Mouse (Mus musculus): ENCODE results near the gene Sirt4.

The Sirt4 gene

DNA sequence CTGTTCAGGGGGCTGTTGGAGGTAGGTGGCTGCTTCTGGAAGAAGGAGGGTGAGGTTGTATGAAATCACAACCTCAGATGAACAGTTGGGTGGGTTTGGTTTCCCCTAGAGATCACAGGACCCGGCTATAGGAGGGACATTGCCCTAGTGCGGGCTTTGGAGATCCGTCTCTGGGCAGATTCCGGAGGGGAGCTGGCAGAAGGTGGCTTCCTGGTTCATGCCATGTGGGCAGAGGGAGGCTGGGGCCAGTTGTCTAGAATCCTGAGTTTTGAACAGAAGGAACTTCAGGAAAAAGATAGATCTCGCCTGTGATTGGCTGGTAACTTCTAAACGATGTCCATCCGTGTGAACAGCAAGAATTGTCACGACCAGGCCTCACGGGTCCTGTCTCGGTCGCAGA is 52.1 kb downstream of the Sirt4 start:
- DNase-seq = no peak

DNA sequence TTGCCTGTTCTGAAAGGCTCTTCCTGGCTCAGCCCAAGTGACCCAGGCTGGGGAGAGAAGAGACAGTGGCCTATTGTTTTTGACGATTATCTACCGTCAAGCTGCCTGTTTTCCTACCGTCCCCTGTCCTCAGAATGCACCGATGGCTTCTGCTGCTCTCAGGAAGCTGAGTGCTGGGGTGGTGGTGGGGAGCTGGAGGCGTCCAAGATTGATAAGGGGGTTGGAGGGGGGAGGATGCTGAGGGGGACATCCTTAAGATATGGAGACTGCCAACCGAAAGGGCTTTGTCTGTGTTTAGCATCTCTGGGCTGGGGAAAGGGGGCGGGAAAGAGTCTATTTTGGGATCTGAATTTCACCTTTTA is 52.6 kb downstream of the Sirt4 start:
- DNase-seq = no peak

DNA sequence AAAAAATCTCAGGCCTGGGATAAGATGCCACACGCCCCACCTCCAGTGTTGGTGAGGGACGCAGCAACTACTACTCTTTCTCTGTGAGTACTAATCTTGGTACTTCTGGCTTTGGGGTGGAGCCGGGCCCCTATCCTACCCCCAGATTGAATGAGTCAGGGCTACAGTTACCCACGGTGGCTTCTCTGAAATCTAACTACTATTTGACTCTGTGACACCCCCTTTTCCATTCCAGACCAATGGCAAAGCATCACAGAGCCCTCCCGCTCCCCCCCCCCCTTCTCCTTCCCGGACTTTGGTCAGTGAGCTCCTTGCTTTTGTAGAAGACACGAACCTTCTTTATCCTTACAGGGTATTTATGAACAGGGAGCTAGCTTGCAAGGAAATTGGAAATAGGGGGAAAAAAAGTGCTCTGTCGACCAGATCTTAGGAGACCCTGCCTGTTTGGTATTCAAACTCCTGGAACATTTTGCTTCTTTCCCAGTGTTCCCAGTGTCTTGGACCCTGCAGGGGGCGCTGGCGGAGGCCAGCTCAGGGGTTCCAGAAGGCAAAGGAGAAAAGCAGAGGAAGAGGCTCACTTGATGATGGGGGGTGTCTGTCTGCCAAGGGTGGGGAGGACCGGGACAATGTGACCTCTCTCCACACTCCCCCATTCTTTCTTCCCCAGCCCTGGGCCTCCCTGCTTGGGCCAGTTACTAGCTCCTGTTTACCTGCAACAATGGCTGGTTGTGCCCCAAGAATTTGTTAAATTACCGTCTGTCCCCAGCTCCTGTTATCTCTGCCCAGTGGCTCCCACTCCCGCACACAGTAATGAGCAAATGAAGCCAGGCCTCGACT is 53.2 kb downstream of the Sirt4 start:
- no peak for DNase-seq

DNA sequence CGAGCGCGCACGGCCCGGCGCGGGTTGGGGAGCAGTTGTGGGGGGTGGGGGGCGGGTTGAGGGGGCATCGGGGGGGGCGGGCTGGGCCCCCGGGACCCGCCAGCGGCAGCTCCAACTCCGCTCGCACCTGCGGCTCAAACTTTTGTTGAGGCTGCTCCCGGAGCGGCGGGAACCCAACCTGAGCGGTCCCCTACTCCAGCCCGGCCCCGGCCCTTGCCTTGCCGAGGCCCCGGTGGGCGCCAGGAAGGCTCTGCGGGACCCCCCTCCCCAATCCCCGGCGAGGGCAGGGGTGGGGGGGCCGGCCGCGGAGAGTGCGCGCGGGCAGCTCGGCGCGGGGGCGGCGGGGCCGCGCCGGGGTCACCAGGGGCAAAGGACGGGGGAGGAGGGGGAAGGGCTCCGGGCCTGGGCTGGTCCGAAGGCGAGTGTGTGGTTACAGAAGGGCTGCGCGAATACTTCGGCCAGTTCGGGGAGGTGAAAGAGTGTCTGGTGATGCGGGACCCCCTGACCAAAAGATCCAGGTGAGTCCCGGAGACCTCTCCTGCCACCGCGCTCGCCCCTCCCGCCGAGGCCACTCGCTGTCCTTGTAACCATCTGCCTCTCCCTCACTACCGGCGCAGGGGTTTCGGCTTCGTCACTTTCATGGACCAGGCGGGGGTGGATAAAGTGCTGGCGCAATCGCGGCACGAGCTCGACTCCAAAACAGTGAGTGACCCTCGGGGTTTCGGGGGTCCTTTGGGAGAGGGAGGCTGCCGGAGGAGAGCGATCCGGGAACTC is 54.2 kb downstream of the Sirt4 start:
- no peak for DNase-seq

DNA sequence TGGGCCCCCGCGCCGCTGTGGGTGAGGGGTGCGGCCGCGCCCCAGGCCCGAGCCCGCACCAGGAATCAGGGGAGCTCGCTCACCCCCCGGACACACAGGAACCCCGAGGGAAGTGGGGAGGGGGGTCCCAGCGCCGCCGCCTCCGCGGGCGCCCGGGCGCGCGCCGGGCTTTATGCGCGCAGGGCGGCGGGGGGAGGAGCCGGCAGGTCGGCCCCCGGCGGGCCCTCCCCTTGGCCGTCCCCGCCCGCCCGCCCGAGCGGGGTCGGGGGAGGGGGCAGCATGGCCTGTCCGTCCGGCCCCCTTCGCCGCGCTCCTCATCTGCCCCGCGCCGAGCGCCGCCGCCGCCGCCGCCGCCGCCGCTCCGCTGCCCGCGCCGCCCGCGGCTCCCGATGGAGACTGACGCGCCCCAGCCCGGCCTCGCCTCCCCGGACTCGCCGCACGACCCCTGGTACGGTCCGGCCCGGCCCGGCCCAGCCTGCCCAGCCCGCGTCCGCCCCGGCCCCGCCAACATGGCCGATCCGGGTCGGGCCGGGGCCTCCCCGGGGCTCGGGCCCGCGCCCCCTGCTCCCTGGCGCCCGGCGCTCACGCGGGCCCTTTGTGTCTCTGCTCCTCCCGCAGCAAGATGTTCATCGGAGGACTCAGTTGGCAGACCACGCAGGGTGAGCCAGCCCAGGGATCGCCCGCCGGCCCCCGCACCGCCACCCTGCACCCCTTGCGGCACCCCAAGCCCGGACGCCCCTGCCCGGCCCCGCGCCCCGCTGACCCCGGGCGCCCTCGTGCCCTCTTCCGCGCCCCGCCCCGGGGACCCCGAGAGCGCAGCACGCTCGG is 55.0 kb downstream of the Sirt4 start, which contains the start of gene Msi1:
TSS of gene Msi1 (plus strand) at position 241 of the 828 bp plus-strand sequence.
- DNase-seq = no peak

DNA sequence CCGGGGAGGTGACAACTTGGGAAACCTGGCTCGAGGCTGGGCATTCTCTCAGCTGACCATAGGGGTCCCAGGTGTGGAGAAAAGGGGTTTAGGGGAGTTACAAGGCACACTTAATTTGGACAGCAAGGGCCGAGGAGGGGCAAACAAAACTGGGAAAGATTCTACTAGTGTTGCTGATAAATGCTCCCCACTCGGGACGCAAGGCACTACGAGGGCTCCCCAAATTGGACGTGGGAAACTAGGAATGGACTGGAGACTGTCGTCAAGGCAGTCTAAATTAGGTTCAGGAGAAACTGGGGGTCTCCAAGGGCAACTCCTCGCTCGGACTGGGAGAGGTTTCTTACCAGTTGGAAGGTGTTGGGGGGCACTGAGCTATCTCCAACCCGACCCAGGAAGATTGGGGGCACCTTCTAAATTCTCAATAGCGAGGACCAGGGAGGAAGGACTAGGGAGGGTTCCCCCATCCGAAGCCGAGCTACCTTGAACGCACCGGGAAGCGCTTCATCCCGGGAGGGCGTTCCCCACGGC is 55.6 kb downstream of the Sirt4 start:
- no peak for DNase-seq

Data from lung, postnatal 10 days (tissue).